Mouse (Mus musculus) neutrophil, adult 59 days (primary cell): ENCODE results near the gene Olfr1423. TPM values are rescaled to one million over a fixed set of nuclear protein-coding genes. Genes with fewer than 3 reads are reported as not detected.

ENCODE experiments used
- total RNA-seq, 2 experiments: library from RNA; stranded (reverse); gene quantifications; 1 replicate in 1 of 2; 2 replicates in 1 of 2; pipeline ENCODE4 v1.2.4; 2023

The Olfr1423 gene
- not detected for total RNA-seq

GRCm38 (mm10) chr19:12041217-12041616 lies at the start of gene Olfr1423:
Gene Olfr1423 (minus strand): TSS chr19:12041317.

GRCm38 (mm10) chr19:12077631-12078030 lies 36.5 kb upstream of the Olfr1423 start, which contains the start of gene Olfr1425:
Gene Olfr1425 (minus strand): TSS chr19:12077731.

GRCm38 (mm10) chr19:12062582-12062981 lies 21.5 kb upstream of the Olfr1423 start, which contains the start of gene Olfr1424:
Gene Olfr1424 (minus strand): TSS chr19:12062682.

Other genes with a start within 250 kb of the Olfr1423 start
- gene Stx3, start 221.9 kb downstream of the Olfr1423 start, total RNA-seq, result 10 to 100 TPM; 15.2 to 19.7 TPM
- not detected for gene Olfr1417, start 202.1 kb downstream of the Olfr1423 start, total RNA-seq
- not detected for gene Olfr1418, start 180.3 kb downstream of the Olfr1423 start, total RNA-seq
- not detected for gene Olfr1419, start 166.2 kb downstream of the Olfr1423 start, total RNA-seq
- gene Olfr1420, start 154.8 kb downstream of the Olfr1423 start, total RNA-seq, result not detected
- gene Patl1, start 128.9 kb downstream of the Olfr1423 start, total RNA-seq, result 10 to 100 TPM; 30.7 to 37.8 TPM
- gene Osbp, start 75.4 kb downstream of the Olfr1423 start, total RNA-seq, result 10 to 100 TPM; 40.7 to 41.3 TPM
- gene Olfr1424, start 21.4 kb upstream of the Olfr1423 start, total RNA-seq, result not detected
- gene Olfr1425, start 36.4 kb upstream of the Olfr1423 start, total RNA-seq, result not detected
- not detected for gene Olfr1426, start 50.7 kb upstream of the Olfr1423 start, total RNA-seq
- not detected for gene Olfr1427, start 62.0 kb upstream of the Olfr1423 start, total RNA-seq
- gene Olfr1428, start 74.6 kb upstream of the Olfr1423 start, total RNA-seq, result not detected
- gene Olfr76, start 81.9 kb upstream of the Olfr1423 start, total RNA-seq, result not detected
- not detected for gene Olfr1555-ps1, start 128.8 kb upstream of the Olfr1423 start, total RNA-seq
- not detected for gene Olfr1431, start 159.3 kb upstream of the Olfr1423 start, total RNA-seq
- not detected for gene Olfr1432, start 191.3 kb upstream of the Olfr1423 start, total RNA-seq
- gene Olfr262, start 200.3 kb upstream of the Olfr1423 start, total RNA-seq, result not detected
- not detected for gene Olfr235, start 219.7 kb upstream of the Olfr1423 start, total RNA-seq
- gene Olfr1434, start 238.5 kb upstream of the Olfr1423 start, total RNA-seq, result not detected